Mouse (Mus musculus): ENCODE data around the gene BC117090.
"Not testable (repeated sequence)": the region's sequence is repeated elsewhere in the genome, so short reads cannot be mapped to it uniquely, and the experiment has no call there.

BC117090 gene

GRCm38 (mm10) chr16:36334232-36334631 lies at the start of gene BC117090:
BC117090 (minus strand) TSS chr16:36334332.
- in situ Hi-C loops (cut with MboI, MseI), result no loop called here

- in situ Hi-C loops (cut with MboI, MseI), result loop anchor here in 1 of 2 experiments (10.0 kb wide), 1 partner anchor 363 kb away; no protein-coding TSS in a partner anchor
Observed at GRCm38 (mm10) chr16:36367648-36368047, 33.5 kb upstream of the BC117090 start, which contains the start of gene BC100530. BC100530 (minus strand) TSS chr16:36367748.

- in situ Hi-C loops (cut with MboI, MseI), result no loop called here
Observed at GRCm38 (mm10) chr16:36337171-36337570, 3.0 kb upstream of the BC117090 start.

GRCm38 (mm10) chr16:36319286-36319685 lies 14.8 kb downstream of the BC117090 start:
- in situ Hi-C loops (cut with MboI, MseI), result no loop called here

- in situ Hi-C loops (cut with MboI, MseI), result not testable (repeated sequence)
Observed at GRCm38 (mm10) chr16:36316111-36316510, 18.0 kb downstream of the BC117090 start.

GRCm38 (mm10) chr16:36307631-36308030 lies 26.5 kb downstream of the BC117090 start:
- in situ Hi-C loops (cut with MboI, MseI), result loop anchor here in 1 of 2 experiments (5.0 kb wide), 1 partner anchor 95 kb away; the partner anchor contains the start of gene Gm5416

GRCm38 (mm10) chr16:36289140-36289539 lies 45.0 kb downstream of the BC117090 start:
- in situ Hi-C loops (cut with MboI, MseI), result loop anchor here (5.0 kb wide), 1 partner anchor 68 kb away; no protein-coding TSS in a partner anchor

- in situ Hi-C loops (cut with MboI, MseI), result not testable (repeated sequence)
Observed at GRCm38 (mm10) chr16:36276796-36277195, 57.3 kb downstream of the BC117090 start, which contains the start of gene Stfa1. Stfa1 (plus strand) TSS chr16:36276951.

Data from T-helper 17 cell (primary cell).